Mouse (Mus musculus): Measurements from ENCODE around the gene Slc6a16.

Gene Slc6a16

DNA sequence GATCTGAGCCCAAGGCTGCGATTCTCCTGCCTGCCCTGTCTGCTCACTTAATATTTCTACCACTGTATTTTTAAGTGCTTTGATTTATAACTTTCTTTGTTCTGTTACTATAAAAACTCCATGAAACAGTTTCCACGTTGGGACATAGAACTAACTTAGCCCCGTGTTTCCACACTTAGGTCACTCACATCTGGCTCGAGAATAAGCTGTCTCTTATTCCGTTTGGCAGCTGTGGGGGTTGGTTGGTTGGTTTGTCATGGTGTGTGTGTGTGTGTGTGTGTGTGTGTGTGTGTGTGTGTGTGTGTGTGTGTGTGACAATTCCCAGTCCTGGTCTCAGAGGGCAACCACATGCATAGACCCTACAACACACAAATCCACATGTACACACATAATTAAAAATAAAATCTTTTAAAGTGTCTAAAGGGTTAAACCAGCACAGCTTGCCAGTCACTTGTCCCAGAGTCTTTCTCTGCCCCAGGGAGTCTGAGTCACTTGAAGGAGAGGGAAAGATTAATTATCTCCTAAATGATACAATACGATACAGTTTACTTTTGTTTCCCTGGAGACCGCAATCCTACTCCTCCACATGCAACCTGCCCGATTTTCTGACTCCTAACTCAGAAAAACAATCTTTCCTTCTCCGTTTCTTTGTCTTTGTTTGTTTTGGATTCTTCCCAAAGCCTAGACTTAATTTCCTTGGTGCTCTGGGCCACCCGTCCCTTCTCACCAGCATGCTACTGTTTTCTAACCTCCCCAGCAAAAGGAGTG lies 72.0 kb downstream of the Slc6a16 start:
- no peak for DNase-seq (ENCODE audit: low spot score)

DNA sequence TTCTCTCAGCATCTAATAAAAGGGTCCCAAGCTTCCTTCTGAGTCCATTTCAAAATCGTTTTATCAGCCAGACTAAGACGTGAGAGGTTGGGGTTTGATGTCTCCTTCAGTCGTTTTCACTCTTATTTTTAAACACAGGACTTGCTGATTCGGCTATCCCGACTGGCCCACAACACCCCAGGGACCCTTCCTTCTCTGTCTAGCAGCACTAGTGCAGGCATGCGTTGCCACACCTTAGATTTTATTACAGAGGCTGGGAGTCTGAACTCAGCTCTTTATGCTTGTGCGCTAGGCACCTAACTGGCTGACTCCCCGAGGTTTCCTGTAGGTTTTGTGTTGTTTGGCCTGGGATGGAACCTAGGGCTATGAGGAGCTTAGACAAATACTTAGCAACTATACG lies 72.6 kb downstream of the Slc6a16 start:
- DNase-seq (ENCODE audit: low spot score) = no peak

DNA sequence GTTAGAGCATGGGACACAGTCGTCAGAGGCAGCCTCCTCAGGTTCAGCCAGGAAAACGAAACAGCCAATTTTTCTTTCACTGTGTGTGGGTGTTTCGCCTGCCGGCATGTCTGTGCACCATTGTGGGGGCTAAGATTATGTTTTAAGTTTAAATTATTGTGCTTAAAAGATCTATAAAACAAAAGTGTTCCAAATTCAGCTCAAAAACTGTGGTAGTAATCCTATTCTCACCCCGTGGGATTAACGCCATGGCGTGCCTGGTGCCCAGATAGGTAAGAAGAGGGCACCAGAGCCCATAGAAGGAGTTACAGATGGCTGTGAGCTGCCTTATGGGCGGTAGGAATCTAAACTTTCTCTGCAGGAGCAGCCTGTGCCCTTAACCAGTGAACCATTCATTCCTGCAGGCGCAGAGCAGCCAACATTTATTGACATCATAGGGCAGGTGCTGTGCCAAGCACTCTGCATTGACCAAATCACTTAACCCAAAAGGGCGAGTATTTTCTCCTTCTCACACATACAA lies 74.4 kb downstream of the Slc6a16 start:
- DNase-seq (ENCODE audit: low spot score) = no peak

DNA sequence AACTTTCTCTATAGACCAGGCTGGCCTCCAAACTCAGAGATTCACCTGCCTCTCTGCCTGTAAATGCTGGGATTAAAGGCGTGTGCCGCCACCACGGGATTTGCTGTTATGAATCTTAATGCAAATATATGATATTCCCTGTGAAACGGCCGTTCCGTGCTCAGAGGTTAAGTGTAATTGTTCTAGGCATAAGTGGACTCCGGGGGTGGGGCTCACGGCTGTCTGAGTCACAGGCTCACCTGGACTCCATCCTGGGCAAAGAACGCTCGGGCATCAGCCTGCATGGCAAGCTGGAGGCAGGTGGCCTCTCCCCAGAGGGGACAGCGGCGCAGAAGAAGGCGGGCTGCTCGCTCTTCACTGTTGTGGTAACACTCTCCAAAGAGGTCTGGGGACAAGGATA lies 75.7 kb downstream of the Slc6a16 start:
- no peak for DNase-seq (ENCODE audit: low spot score)

DNA sequence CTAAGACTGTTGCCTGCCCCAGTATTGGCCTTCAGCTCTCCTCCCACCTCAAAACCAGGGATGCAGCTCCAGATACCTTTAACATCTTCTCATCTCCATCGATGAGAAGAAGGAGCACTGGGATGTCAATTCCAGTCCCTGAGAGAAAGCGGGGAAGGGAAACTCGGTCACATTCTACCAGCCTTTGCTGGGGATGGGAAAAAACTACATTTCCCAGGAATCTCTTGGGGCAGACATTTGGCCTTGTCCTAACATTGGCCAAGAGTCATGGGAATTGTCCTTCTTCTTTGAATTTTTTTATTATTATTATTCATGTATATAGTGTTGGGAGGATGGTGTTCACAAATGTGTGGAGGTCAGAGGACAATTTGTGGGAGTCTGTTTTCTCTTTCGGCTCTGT lies 81.4 kb downstream of the Slc6a16 start:
- DNase-seq (ENCODE audit: low spot score) = no peak
